Mouse (Mus musculus) Patski (cell line): ENCODE results near the gene Hist2h3c1. TPM values are rescaled to one million over a fixed set of nuclear protein-coding genes. Genes with fewer than 3 reads are reported as not detected.
A peak's percentile ranks its signal among the peaks of the same experiment; 100 is the strongest.
"Not testable (repeated sequence)": the region's sequence is repeated elsewhere in the genome, so short reads cannot be mapped to it uniquely, and the experiment has no call there.

Source experiments
- ATAC-seq: fragments of 100-300 bp; one replicate; pipeline ENCODE4 v1.8.0; 2021
- CTCF ChIA-PET: fragments of 350-600 bp; sonication (Branson Sonifier 250); formaldehyde crosslinking; loops from one replicate; lab custom pipeline; 2022; ENCODE audit warnings: inconsistent platforms; lab: Charles Lee
- POLR2A ChIA-PET: fragments of 350-600 bp; sonication (Branson Sonifier 250); formaldehyde crosslinking; loops from one replicate; lab custom pipeline; 2022; ENCODE audit warnings: antibody characterized with exemption, inconsistent platforms; lab: Charles Lee
- DNase-seq: peaks from one replicate; pipeline ENCODE4 v3.0.0-alpha.2; 2011; ENCODE audit warnings: low read depth, low spot score
- H3K27me3 ChIP-seq: fragments of 371-371 bp; one replicate; pipeline ENCODE4 v1.5.1; 2021
- CTCF ChIP-seq: fragments of 100-300 bp; IDR thresholded peaks from one replicate; pipeline ENCODE4 v1.5.1; 2021
- in situ Hi-C: fragments of 300-500 bp; cut with MboI; formaldehyde crosslinking; loops from 3 replicates; pipeline ENCODE4 v1.11.1; 2018; ENCODE audit warnings: low pct_unique_long_range_greater_than_20kb, mixed read lengths
- polyA plus RNA-seq: library from polyadenylated mRNA; unstranded; gene quantifications from one replicate; pipeline ENCODE4 v1.2.3, GENCODE M21; 2021

Hist2h3c1 gene
- polyA plus RNA-seq: not detected

- H3K27me3 ChIP-seq, in situ Hi-C loops, POLR2A ChIA-PET, CTCF ChIA-PET, DNase-seq: not testable (repeated sequence)
- ATAC-seq: peak; percentile 89
These were observed at the start of gene Hist2h3c1 for GRCm38 (mm10) chr3:96246427-96246856. TSS of gene Hist2h3c1 (plus strand) at chr3:96246685.

GRCm38 (mm10) chr3:96197129-96197749 is 49.2 kb upstream of the Hist2h3c1 start:
- DNase-seq (peak; percentile 61), ATAC-seq (peak; percentile 90)
- TF ChIP-seq CTCF: no peak
- in situ Hi-C loops: no loop called here
- ChIA-PET POLR2A (interaction anchor here (0.6 to 3.7 kb wide), 12 partner anchors 10 to 227 kb away, joined by 3 to 20 read pairs (median 5); partner anchors contain the start of genes Bola1, Hist2h2ab, Hist2h2ac and Hist2h2be), CTCF (interaction anchor here (0.8 to 4.8 kb wide), 5 partner anchors 13 to 36 kb away, joined by 3 to 60 read pairs (median 3); partner anchors contain the start of genes Bola1, Hist2h2ab, Hist2h2ac and Hist2h2be)
- H3K27me3 ChIP-seq: no peaks in the 10 kb centered on the region

DNA sequence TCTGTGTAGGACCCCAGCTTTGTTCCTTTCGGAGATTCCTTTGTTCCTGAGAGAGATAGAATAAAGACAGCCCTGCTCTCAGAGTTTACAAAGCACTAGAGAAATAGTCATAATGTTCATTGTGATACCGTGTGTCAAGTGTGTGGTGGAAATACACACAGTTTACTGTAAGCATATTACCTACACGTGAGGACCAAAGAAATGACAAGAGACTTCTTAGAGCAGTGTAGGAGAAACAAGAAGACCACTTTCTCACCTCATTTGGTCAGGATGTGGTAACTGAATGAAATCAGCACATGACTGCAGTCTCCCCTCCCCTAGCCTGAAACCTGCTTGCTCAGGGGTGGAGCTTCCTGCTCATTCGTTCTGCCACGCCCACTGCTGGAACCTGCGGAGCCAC is 48.3 kb upstream of the Hist2h3c1 start:
- no peak for ATAC-seq
- in situ Hi-C loops: no loop called here
- CTCF ChIA-PET: interaction anchor here (0.8 to 4.8 kb wide), 6 partner anchors 12 to 37 kb away, joined by 3 to 60 read pairs (median 7); partner anchors contain the start of genes Bola1, Hist2h2ab, Hist2h2ac and Hist2h2be

DNA sequence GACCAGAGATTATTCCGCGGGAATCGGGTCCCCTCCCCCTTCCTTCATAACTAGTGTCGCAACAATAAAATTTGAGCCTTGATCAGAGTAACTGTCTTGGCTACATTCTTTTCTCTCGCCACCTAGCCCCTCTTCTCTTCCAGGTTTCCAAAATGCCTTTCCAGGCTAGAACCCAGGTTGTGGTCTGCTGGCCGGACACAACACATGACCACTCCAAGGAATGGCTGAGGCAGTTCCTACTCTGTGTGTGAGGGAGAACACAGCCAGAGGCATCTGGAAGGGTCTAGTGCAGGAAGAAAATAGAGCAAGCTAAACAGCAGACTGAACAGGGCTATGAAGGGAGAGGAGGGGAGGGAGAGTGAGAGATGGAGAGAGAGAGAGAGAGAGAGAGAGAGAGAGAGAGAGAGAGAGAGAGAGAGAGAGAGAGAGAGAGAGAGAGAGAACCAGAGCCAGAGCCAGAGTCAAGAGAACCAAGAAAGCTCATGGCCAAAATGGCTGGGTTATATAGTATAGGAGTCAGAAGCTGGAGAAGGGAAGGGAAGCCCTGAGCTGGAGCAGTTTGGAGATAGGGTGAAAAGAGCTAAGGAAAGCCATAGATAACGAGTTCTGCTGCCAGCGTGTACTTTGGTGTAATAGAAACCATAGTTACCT is 47.8 kb upstream of the Hist2h3c1 start:
- ATAC-seq, in situ Hi-C loops, DNase-seq, H3K27me3 ChIP-seq: not testable (repeated sequence)
- POLR2A ChIA-PET: interaction anchor here (1.0 to 3.7 kb wide), 7 partner anchors 11 to 37 kb away, joined by 3 to 20 read pairs (median 4); partner anchors contain the start of genes Bola1, Hist2h2ab, Hist2h2ac and Hist2h2be
- CTCF ChIA-PET: interaction anchor here (1.6 to 4.8 kb wide), 3 partner anchors 12 to 20 kb away, joined by 5 to 60 read pairs (median 9); partner anchors contain the start of genes Bola1 and Hist2h2ab

More for the DNA sequence above, 48.3 kb upstream of the Hist2h3c1 start:
- no peak for TF ChIP-seq CTCF
- DNase-seq: no peak
- POLR2A ChIA-PET: interaction anchor here (0.6 to 3.7 kb wide), 6 partner anchors 11 to 228 kb away, joined by 3 to 20 read pairs (median 11); partner anchors contain the start of genes Bola1, Hist2h2ab, Hist2h2ac and Hist2h2be
- no peaks in the 10 kb centered on the region for H3K27me3 ChIP-seq

- POLR2A ChIA-PET: interaction anchor here (1.0 kb wide), 2 partner anchors 12 to 19 kb away, joined by 3 to 4 read pairs; partner anchors contain the start of genes Bola1 and Hist2h2ab
- DNase-seq (no peak), ATAC-seq (no peak)
- H3K27me3 ChIP-seq: no peaks in the 10 kb centered on the region
- no peak for TF ChIP-seq CTCF
- in situ Hi-C loops: no loop called here
- CTCF ChIA-PET: interaction anchor here (0.5 to 4.8 kb wide), 4 partner anchors 11 to 22 kb away, joined by 3 to 60 read pairs (median 7); partner anchors contain the start of genes Bola1 and Hist2h2ab
These were observed 46.8 kb upstream of the Hist2h3c1 start for GRCm38 (mm10) chr3:96199731-96200130.

GRCm38 (mm10) chr3:96207819-96208218 is 38.7 kb upstream of the Hist2h3c1 start:
- peak; percentile 56 for TF ChIP-seq CTCF
- no peaks in the 10 kb centered on the region for H3K27me3 ChIP-seq
- ChIA-PET CTCF (interaction anchor here (0.7 to 8.2 kb wide), 6 partner anchors 9 to 71 kb away, joined by 3 to 60 read pairs (median 4); partner anchors contain the start of genes Bola1 and Hist2h2ab), POLR2A (interaction anchor here (3.7 kb wide), 1 partner anchor 12 kb away, joined by 28 read pairs; the partner anchor contains the start of genes Bola1, Hist2h2ab, Hist2h2ac and Hist2h2be)
- in situ Hi-C loops: no loop called here
- DNase-seq (no peak), ATAC-seq (no peak)

DNA sequence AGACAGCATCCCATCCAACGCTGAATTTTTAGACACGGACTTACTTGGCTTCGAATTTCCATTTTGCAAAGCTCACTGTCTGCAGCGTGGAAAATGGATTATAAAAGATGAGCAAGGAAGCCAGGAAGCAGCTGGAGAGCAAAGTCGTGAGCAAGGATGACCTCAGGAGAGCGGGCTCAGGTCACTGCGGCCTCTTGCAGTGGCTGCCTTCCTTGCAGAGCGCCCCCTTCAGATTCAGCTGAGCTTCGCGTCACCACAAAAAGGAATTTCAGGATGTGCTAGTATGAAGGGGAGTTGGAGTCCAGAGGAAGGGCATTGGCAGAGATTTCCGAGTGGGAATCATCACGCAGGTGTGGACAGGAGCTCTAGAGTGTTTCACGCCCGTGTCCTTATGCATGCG is 37.2 kb upstream of the Hist2h3c1 start:
- CTCF ChIA-PET: interaction anchor here (1.1 to 8.2 kb wide), 8 partner anchors 10 to 143 kb away, joined by 4 to 60 read pairs (median 4); partner anchors contain the start of genes Bola1 and Hist2h2ab
- no peaks in the 10 kb centered on the region for H3K27me3 ChIP-seq
- TF ChIP-seq CTCF: peak; percentile 65
- DNase-seq: no peak
- in situ Hi-C loops: no loop called here
- no peak for ATAC-seq
- POLR2A ChIA-PET: interaction anchor here (0.6 to 3.7 kb wide), 6 partner anchors 10 to 53 kb away, joined by 3 to 28 read pairs (median 3); partner anchors contain the start of genes Bola1, Hist2h2ab, Hist2h2ac and Hist2h2be

DNA sequence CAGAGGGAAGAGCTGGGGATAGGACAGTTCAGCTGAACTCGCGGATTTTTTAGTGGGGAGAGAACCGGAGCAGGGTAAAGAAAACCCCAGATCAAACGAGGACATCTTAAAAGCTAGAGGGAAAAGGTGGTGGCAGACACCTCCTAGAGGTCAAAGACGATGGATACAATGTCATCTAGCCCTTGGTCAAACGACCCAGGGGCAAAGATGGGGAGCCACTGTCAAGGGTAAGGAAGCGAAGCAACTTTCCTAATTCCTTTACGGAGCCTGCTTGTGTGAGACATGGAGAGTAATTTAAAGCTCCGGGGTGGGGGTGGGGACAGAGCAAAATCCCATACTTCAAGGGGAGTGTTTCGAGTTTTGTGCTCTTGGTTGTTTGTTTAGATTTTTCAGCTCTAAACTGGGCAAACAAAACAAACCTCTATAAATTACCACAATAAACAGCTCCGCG is 27.3 kb upstream of the Hist2h3c1 start:
- no peak for ATAC-seq
- no peak for TF ChIP-seq CTCF
- ChIA-PET CTCF (interaction anchor here (0.8 to 3.8 kb wide), 23 partner anchors 9 to 256 kb away, joined by 3 to 28 read pairs (median 5); partner anchors contain the start of genes Hist2h2bb and Hist2h4), POLR2A (interaction anchor here (0.8 to 5.6 kb wide), 15 partner anchors 10 to 161 kb away, joined by 3 to 56 read pairs (median 8); partner anchors contain the start of genes Hist2h2aa1, Hist2h2bb, Hist2h3b and Hist2h4)
- in situ Hi-C loops: loop anchor here (10.0 kb wide), 1 partner anchor 154 kb away; no protein-coding TSS in a partner anchor
- no peak for DNase-seq
- no peaks in the 10 kb centered on the region for H3K27me3 ChIP-seq

DNA sequence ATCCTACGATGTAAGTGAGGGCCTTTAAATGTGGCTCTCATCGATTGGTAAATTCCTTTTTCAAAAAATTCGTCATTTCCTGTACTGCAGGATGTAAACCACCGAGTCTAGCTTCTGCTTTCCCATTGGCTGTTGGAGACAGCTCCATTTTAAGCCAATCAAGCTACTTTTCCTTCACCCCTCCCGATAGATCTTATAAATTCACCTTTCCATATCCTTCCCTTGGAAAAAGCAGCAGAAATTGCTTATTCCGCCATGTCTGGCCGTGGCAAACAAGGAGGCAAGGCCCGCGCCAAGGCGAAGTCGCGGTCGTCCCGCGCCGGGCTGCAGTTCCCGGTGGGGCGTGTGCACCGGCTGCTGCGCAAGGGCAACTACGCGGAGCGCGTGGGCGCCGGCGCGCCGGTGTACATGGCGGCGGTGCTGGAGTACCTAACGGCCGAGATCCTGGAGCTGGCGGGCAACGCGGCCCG is 26.8 kb upstream of the Hist2h3c1 start, which contains the start of the genes Bola1 and Hist2h2ab:
TSS of gene Bola1 (minus strand) at position 49 of the 470 bp plus-strand sequence.
TSS of gene Hist2h2ab (plus strand) at position 205 of the 470 bp plus-strand sequence.
- DNase-seq: peak; percentile 87

GRCm38 (mm10) chr3:96220131-96220764 is 26.2 kb upstream of the Hist2h3c1 start:
- in situ Hi-C loops: loop anchor here (5.0 kb wide), 1 partner anchor 47 kb away; the partner anchor contains the start of genes Hist2h2bb and Hist2h3b
- ChIA-PET POLR2A (interaction anchor here (0.8 to 5.6 kb wide), 16 partner anchors 9 to 162 kb away, joined by 3 to 56 read pairs (median 8); partner anchors contain the start of genes Hist2h2aa1, Hist2h2bb, Hist2h3b and Hist2h4), CTCF (interaction anchor here (0.9 to 3.8 kb wide), 19 partner anchors 11 to 257 kb away, joined by 3 to 28 read pairs (median 8); partner anchors contain the start of genes Hist2h2bb and Hist2h4)
- not testable (repeated sequence) for DNase-seq, H3K27me3 ChIP-seq
- ATAC-seq: peak; percentile 2

More for the DNA sequence above, 26.8 kb upstream of the Hist2h3c1 start, which contains the start of the genes Bola1 and Hist2h2ab:
- no peaks in the 10 kb centered on the region for H3K27me3 ChIP-seq
- ATAC-seq: peak; percentile 56
- ChIA-PET POLR2A (interaction anchor here (0.8 to 5.6 kb wide), 17 partner anchors 10 to 162 kb away, joined by 3 to 56 read pairs (median 8); partner anchors contain the start of genes Hist2h2aa1, Hist2h2bb, Hist2h3b and Hist2h4), CTCF (interaction anchor here (0.8 to 3.8 kb wide), 23 partner anchors 8 to 256 kb away, joined by 3 to 28 read pairs (median 5); partner anchors contain the start of genes Hist2h2bb and Hist2h4)
- TF ChIP-seq CTCF: no peak
- in situ Hi-C loops: loop anchor here (5.0 to 10.0 kb wide), 2 partner anchors 48 to 155 kb away; partner anchors contain the start of genes Hist2h2bb and Hist2h3b
